Mouse (Mus musculus) kidney, postnatal 36 days (tissue): Measurements from ENCODE around the gene Arglu1.

Source experiments
- DNase-seq, 2 experiments: peaks; one replicate each; pipeline ENCODE4 v3.0.0; 2021 to 2022; ENCODE audit warnings: mixed read lengths in 2 of 2

The Arglu1 gene

GRCm38 (mm10) chr8:8658426-8659224 lies 31.7 kb downstream of the Arglu1 start:
- DNase-seq: peak; percentile 88 to 92

- no peak for DNase-seq
These were observed 32.5 kb downstream of the Arglu1 start for GRCm38 (mm10) chr8:8657692-8658355.

- no peak for DNase-seq
These were observed 33.5 kb downstream of the Arglu1 start for GRCm38 (mm10) chr8:8656578-8657441.

- DNase-seq: no peak
These were observed 34.7 kb downstream of the Arglu1 start for GRCm38 (mm10) chr8:8655346-8656340.

GRCm38 (mm10) chr8:8653906-8654489 lies 36.3 kb downstream of the Arglu1 start:
- DNase-seq: no peak

GRCm38 (mm10) chr8:8653343-8653742 lies 37.0 kb downstream of the Arglu1 start:
- no peak for DNase-seq

- DNase-seq: no peak
These were observed 37.9 kb downstream of the Arglu1 start for GRCm38 (mm10) chr8:8652388-8652787.

- DNase-seq: peak; percentile 22 to 27
These were observed 40.4 kb downstream of the Arglu1 start for GRCm38 (mm10) chr8:8649944-8650343.

GRCm38 (mm10) chr8:8649536-8649935 lies 40.8 kb downstream of the Arglu1 start:
- DNase-seq: no peak

GRCm38 (mm10) chr8:8648686-8649085 lies 41.6 kb downstream of the Arglu1 start:
- DNase-seq: no peak

GRCm38 (mm10) chr8:8647824-8648223 lies 42.5 kb downstream of the Arglu1 start:
- no peak for DNase-seq

GRCm38 (mm10) chr8:8647319-8647718 lies 43.0 kb downstream of the Arglu1 start:
- DNase-seq: no peak

- no peak for DNase-seq
These were observed 46.0 kb downstream of the Arglu1 start for GRCm38 (mm10) chr8:8644160-8644915.

GRCm38 (mm10) chr8:8640264-8640588 lies 50.1 kb downstream of the Arglu1 start:
- DNase-seq: no peak

GRCm38 (mm10) chr8:8639569-8640263 lies 50.6 kb downstream of the Arglu1 start:
- peak in 1 of 2 experiments; percentile 12 for DNase-seq

GRCm38 (mm10) chr8:8631394-8631793 lies 58.9 kb downstream of the Arglu1 start:
- no peak for DNase-seq

GRCm38 (mm10) chr8:8624017-8624416 lies 66.3 kb downstream of the Arglu1 start:
- no peak for DNase-seq

- DNase-seq: peak; percentile 41 to 64
These were observed 66.8 kb downstream of the Arglu1 start for GRCm38 (mm10) chr8:8623486-8623885.

- DNase-seq: no peak
These were observed 67.8 kb downstream of the Arglu1 start for GRCm38 (mm10) chr8:8622476-8622875.

- no peak for DNase-seq
These were observed 68.3 kb downstream of the Arglu1 start for GRCm38 (mm10) chr8:8622031-8622430.
